Mouse (Mus musculus) lung, postnatal 36 days (tissue): Measurements from ENCODE around the gene AW549877.

Experiments
- DNase-seq: peaks from one replicate; pipeline ENCODE4 v3.0.0; 2022; ENCODE audit warnings: mixed read lengths

AW549877 gene

DNA sequence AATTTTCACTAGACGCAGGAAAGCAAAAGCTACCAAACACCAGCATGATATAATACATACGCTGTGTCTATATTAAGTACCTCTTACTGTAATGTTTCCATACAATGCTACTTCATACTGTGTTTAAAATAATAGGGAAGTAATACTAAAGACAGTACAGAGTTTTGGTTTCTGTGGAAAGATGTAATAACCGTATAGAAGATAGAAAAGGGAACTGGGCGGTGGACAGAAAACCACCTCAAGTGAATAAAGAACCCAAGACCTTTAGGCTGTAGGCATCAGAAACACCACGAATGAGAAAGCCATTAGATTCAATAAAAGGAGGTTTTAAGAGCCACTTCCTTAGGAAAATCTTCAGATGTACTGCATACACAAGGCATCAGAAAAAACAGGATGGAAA lies 12.8 kb downstream of the AW549877 start:
- DNase-seq: no peak

- DNase-seq: peak; percentile 32
Observed at GRCm38 (mm10) chr15:3979871-3980270, 15.7 kb downstream of the AW549877 start.

DNA sequence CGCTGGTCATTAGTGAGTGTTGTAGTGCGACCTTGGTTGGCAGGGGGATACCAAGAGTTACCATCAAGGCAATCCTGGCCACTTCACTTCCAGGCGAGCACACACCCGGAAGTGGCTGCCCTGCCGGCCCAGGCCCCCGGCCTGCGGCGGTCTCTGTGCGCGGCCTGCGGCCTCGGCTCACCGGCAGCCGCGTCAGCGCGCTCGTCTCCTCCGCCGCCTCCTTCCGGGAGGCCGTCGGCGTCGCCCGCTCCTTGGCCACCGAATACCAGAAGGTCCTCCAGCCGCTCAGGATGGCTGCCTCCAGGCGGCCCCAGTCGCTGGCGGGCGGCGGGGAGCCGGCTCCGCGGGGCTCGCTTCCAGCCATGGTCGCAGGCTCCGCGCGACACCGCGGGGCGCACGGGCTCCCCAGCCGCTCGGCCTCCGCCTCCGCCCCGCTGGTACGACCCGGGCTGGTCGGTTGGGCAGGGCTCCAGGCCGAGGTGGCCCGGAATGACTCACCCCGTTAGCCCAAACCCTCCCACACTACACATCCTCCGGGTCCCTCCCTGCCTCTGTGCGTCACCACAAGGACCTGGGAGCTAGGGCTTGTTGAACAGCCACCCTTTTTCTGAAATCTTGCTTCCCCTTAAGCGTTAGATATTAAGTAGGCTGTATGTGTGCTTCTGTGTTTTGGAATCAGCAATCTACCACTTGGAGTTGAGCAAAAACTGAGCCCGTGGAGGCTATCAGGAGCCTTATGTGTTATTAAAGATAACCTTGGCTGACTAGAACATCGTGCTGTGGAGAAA lies 16.3 kb downstream of the AW549877 start, which contains the start of gene Fbxo4:
Gene Fbxo4 (minus strand): TSS at position 513 of the 788 bp plus-strand sequence.
- DNase-seq: peak; percentile 92

DNA sequence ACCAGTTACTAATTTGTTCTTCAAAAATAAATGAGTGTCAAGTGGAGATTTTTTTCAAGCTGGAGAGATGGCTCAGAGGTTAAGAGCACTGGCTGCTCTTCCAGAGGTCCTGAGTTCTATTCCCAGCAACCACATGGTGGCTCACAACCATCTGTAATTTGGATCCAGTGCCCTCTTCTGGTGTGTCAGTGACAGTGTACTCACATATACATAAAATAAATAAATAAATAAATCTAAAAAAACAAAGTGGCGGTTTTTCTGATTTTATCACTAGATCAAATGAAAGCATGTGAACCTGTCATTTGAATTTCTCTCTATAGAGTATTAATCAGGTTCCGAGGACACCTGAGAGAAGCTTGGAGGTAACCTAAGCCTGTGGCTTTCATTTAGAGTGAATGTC lies 17.3 kb downstream of the AW549877 start:
- DNase-seq: no peak

GRCm38 (mm10) chr15:3973300-3973699 lies 22.2 kb downstream of the AW549877 start:
- DNase-seq: peak; percentile 48

- DNase-seq: no peak
Observed at GRCm38 (mm10) chr15:3970193-3970592, 25.4 kb downstream of the AW549877 start.

- no peak for DNase-seq
Observed at GRCm38 (mm10) chr15:3969743-3970142, 25.8 kb downstream of the AW549877 start.

DNA sequence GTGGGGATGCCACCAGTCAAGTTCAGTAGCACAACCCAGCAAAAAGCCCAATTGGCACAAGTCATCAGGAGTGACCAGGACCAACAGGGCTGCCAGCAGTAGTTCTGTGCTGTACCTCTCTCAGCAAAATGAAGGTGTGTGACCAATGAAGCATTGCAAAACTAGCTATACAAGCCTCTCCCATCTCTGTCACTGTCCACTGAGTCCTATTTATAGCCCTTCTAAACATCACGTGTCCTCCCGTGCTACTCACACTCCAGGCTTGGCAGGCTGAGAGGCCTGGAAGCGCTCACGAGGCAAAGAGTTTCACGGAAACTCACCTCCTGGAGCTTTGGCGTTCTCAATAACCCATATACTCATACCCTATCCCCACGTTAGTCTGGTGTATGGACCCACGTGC lies 33.3 kb downstream of the AW549877 start:
- peak; percentile 44 for DNase-seq

- no peak for DNase-seq
Observed at GRCm38 (mm10) chr15:3960094-3960493, 35.5 kb downstream of the AW549877 start.

- DNase-seq: peak; percentile 88
Observed at GRCm38 (mm10) chr15:3957982-3958381, 37.6 kb downstream of the AW549877 start.

GRCm38 (mm10) chr15:3954971-3955370 lies 40.6 kb downstream of the AW549877 start:
- DNase-seq: peak; percentile 46

DNA sequence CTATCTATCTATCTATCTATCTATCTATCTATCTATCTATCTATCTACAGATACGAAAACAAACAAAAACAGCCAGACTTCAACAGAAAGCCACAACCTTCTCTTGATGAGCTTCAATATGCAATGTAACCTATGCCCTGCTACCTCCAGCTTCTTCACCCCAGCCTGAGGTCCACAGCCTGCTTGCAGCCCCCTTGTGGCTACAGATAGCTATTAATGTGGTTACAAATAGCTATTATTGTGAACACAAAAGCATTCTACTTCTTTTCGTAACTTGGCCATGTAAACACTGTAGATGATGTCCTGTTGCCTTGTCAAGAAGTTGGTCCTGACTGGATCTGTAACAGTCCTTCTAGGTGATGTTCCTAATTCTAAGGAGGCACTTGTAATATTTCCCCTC lies 57.4 kb downstream of the AW549877 start:
- no peak for DNase-seq

DNA sequence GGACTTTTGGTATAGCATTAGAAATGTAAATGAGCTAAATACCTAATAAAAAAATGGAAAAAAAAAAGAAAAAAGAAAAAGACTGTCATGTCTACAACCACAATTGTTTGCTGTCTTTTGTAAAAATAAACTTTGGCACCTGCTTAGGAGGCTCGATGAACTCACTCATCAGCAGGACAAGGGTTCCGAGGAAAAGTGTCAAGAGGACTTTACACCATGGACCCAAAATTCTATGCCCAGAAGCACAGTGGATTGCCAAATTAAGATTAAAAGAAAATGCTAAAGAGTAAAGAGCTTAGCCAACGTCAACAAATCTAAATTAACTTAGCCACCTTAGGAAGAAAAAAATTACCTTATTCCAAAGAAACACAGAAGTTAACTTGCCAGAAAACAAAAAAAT lies 59.5 kb downstream of the AW549877 start:
- DNase-seq: no peak

DNA sequence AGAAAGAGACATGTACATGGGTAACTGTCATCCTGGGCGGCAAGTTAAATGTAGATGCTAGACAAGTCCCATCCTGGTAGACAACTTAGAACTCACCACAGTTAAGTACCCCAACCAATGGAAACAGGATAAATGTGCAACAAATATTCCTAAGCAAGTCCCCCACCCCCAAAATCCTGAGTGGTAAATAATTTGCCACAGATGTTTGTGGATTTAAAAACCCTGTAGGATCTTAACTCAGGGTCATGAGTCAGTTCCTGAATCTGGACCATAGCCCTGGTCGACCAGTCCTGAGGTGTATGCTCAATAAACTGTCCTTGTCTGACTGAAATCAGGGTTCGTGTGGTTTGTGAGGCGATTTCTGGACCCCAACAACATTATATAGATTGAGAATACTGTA lies 62.1 kb downstream of the AW549877 start:
- no peak for DNase-seq
